Mouse (Mus musculus): ENCODE measurements around the gene Gm17606. TPM values are rescaled to one million over a fixed set of nuclear protein-coding genes. Genes with fewer than 3 reads are reported as not detected.
A peak's percentile ranks its signal among the peaks of the same experiment; 100 is the strongest.
"Not testable (repeated sequence)": the region's sequence is repeated elsewhere in the genome, so short reads cannot be mapped to it uniquely, and the experiment has no call there.

Gm17606 gene
- total RNA-seq, 2 experiments from 2014 or later: not detected

- no peak for TF ChIP-seq CTCF (IDR thresholded peaks at IDR 0.05)
- intact Hi-C loops (cut with DNase I): no loop called here
These were observed 33.5 kb upstream of the Gm17606 start for GRCm38 (mm10) chr14:54607226-54607625.

GRCm38 (mm10) chr14:54609245-54609644 is 31.5 kb upstream of the Gm17606 start:
- H3K4me3 ChIP-seq: no peak overlapping the region
- intact Hi-C loops (cut with DNase I): no loop called here
- no peak for DNase-seq (ENCODE audit: extremely low spot score in 1 of 2, low spot score in 2 of 2)
- TF ChIP-seq CTCF (IDR thresholded peaks at IDR 0.05): no peak
- peak overlapping the region; percentile 32; the same call in 1 of the 2 replicates for H3K27ac ChIP-seq

More at GRCm38 (mm10) chr14:54607226-54607625, 33.5 kb upstream of the Gm17606 start:
- Histone ChIP-seq H3K4me3 (no peak overlapping the region), H3K27ac (no peak overlapping the region)
- DNase-seq (ENCODE audit: extremely low spot score in 1 of 2, low spot score in 2 of 2): no peak

- Histone ChIP-seq H3K27ac (peak overlapping the region; percentile 71), H3K4me3 (no peak overlapping the region)
- no peak for DNase-seq (ENCODE audit: extremely low spot score in 1 of 2, low spot score in 2 of 2)
- TF ChIP-seq CTCF (IDR thresholded peaks at IDR 0.05): peak; percentile 58
- intact Hi-C loops (cut with DNase I): loop anchor here (2.0 kb wide), 1 partner anchor 17 kb away; no protein-coding TSS in a partner anchor
These were observed 30.8 kb upstream of the Gm17606 start for GRCm38 (mm10) chr14:54609962-54610361.

GRCm38 (mm10) chr14:54610648-54611047 is 30.1 kb upstream of the Gm17606 start:
- intact Hi-C loops (cut with DNase I): loop anchor here (2.0 kb wide), 1 partner anchor 18 kb away; no protein-coding TSS in a partner anchor
- DNase-seq (ENCODE audit: extremely low spot score in 1 of 2, low spot score in 2 of 2): no peak
- no peak overlapping the region for H3K4me3 ChIP-seq
- TF ChIP-seq CTCF (IDR thresholded peaks at IDR 0.05): no peak
- H3K27ac ChIP-seq: peak overlapping the region; percentile 71

GRCm38 (mm10) chr14:54614130-54614529 is 26.6 kb upstream of the Gm17606 start:
- H3K4me3 ChIP-seq; intact Hi-C loops (cut with DNase I); H3K27ac ChIP-seq; DNase-seq (ENCODE audit: extremely low spot score in 1 of 2, low spot score in 2 of 2): not testable (repeated sequence)

DNA sequence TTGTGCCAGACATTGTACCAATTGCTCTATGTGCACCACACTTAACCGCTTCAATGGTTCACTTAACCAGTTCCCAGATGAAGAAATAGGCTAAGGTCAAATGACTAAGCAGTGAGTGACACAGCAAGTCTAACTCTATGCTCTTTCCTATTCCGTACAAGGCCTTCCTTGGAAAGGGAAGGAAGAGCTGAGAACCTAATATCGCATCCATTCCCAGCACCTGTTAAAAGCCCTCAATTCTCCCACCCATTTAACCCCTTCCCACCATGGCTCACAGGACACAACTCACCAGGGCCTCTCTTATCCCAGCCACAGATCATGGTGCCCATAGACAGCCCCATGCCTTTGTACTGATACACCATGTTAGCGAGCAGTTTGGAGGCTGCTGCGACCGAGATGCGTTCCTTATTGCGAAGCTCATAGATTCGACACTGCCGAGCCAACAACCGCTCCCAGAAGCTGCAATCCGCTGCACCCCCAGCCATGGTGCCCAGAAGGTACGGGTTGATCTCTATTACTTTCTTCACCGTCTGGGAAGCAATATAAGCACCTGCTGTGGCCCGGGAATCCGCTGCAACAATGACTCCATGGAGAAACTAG is 24.4 kb upstream of the Gm17606 start:
- H3K4me3 ChIP-seq: no peak overlapping the region
- no peak for TF ChIP-seq CTCF (IDR thresholded peaks at IDR 0.05)
- intact Hi-C loops (cut with DNase I): no loop called here
- H3K27ac ChIP-seq: no peak overlapping the region
- no peak for DNase-seq (ENCODE audit: extremely low spot score in 1 of 2, low spot score in 2 of 2)

DNA sequence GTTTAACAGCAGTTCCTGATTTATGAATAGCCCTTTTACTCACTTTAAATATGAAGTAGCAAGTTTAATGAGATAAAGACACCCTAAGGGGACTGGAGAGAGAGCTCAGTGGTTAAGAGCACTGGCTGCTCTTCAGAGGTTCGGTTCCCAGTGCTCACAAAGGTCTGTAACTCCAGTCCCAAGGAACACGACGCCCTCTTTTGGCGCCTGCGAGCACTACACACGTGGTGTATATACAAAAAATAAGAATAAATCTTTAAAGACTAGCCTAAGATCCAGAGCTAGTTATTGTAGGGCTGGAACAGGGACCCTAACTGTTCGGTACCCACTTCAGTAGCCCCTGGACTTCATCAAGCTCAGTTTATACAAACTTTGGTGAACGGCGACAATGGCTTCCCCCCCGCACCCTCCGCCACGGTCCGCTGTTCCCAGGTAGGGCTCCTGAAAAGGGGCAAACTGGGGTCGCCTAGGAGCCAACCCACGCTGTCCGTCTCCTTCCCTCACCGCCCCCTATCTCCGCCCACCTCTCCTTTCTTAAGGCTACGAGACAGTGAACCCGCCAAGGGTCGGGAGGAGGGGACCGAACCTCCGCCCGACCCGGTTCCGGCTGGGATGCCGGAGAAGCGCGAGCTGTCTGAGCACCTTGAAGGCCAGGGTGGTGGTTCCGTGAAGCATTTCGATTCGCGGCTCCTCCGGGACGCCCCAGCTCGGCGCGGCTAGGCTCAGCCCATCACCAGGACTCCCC is 23.4 kb upstream of the Gm17606 start:
- intact Hi-C loops (cut with DNase I): no loop called here
- DNase-seq (ENCODE audit: extremely low spot score in 1 of 2, low spot score in 2 of 2): no peak

DNA sequence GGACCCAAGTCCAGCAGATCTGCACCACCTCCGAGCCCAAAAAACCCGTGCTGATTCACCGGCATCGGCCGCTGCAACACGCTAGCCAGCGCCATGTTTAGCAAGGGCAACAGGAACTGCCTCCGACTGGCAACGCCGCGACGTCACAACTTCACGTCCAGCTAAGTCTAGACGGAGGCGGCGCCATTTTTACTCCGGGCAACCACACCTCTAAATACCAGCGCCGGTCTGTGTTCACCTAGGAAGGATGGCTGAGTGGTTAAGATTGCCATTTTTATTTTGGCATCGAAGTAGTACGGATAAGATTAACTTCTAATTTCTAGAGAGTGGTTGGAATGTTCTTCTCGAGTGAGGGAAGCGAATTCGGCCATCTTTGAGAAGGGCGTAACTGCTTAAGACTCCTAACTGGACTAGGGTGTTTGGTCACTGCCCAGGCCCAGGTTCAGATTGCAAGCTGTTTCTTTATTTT is 22.8 kb upstream of the Gm17606 start, which contains the start of gene Psmb5:
Gene Psmb5 (minus strand): TSS at position 126 of the 469 bp plus-strand sequence.
- peak; percentile 84 to 88 for DNase-seq (ENCODE audit: extremely low spot score in 1 of 2, low spot score in 2 of 2)
- no peak for TF ChIP-seq CTCF (IDR thresholded peaks at IDR 0.05)
- intact Hi-C loops (cut with DNase I): no loop called here

More for the DNA sequence above, 23.4 kb upstream of the Gm17606 start:
- Histone ChIP-seq H3K4me3 (peak overlapping the region; percentile 76), H3K27ac (peak overlapping the region; percentile 96)
- TF ChIP-seq CTCF (IDR thresholded peaks at IDR 0.05): peak; percentile 18

DNA sequence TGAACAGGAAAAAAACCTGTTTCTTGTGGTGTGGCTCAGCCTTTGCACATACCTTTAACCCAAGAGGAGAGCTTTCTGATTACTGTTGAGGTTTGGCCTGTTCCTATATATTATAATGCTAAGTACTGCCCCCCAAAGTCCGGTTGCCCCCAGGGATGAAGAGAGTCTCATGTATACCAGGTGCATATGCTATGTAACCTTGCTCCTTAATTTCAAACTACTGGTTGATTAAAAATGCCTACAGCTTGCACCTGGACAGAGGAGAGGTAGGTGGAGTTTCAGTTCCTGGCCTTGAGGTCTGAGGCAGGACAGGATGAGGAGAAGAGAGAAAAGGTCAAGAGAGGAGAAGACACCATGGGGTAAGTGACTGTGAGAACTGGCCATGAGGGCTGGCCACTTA is 19.6 kb upstream of the Gm17606 start, which contains the start of gene Psmb11:
Gene Psmb11 (plus strand): TSS at position 301 of the 400 bp plus-strand sequence.
- DNase-seq (ENCODE audit: extremely low spot score in 1 of 2, low spot score in 2 of 2): no peak
- Histone ChIP-seq H3K4me3 (no peak within 1 kb of the TSS), H3K27ac (no peak within 1 kb of the TSS)
- intact Hi-C loops (cut with DNase I): no loop called here
- TF ChIP-seq CTCF (IDR thresholded peaks at IDR 0.05): no peak

More for the DNA sequence above, 22.8 kb upstream of the Gm17606 start, which contains the start of gene Psmb5:
- Histone ChIP-seq H3K27ac (peak within 1 kb of the TSS; percentile 96), H3K4me3 (peak within 1 kb of the TSS; percentile 76)

- no peak for DNase-seq (ENCODE audit: extremely low spot score in 1 of 2, low spot score in 2 of 2)
- intact Hi-C loops (cut with DNase I): no loop called here
- Histone ChIP-seq H3K27ac (no peak overlapping the region), H3K4me3 (no peak overlapping the region)
- no peak for TF ChIP-seq CTCF (IDR thresholded peaks at IDR 0.05)
These were observed 17.4 kb upstream of the Gm17606 start for GRCm38 (mm10) chr14:54623334-54623733.

DNA sequence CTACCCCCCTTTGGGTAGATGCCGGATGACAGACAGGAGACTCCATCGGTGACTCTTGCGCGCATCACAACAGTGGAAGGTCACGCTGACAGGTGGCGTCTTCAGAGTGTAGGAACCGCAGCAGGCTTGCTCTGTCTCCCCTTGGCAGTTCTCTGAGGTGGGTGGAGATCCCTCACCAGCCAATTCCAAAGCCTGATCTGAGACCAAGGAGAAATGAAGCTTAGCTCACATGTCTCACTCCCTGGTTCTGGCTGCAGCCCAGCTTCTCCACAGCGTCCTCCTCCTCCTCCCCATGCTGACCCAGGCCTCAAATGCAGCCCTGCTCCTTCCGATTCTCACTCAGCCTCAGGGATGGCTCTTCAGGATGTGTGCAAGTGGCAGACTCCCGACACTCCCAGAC is 15.8 kb upstream of the Gm17606 start:
- DNase-seq (ENCODE audit: extremely low spot score in 1 of 2, low spot score in 2 of 2): no peak
- H3K4me3 ChIP-seq: no peak overlapping the region
- TF ChIP-seq CTCF (IDR thresholded peaks at IDR 0.05): no peak
- intact Hi-C loops (cut with DNase I): no loop called here
- peak overlapping the region; percentile 19; the same call in 1 of the 2 replicates for H3K27ac ChIP-seq

DNA sequence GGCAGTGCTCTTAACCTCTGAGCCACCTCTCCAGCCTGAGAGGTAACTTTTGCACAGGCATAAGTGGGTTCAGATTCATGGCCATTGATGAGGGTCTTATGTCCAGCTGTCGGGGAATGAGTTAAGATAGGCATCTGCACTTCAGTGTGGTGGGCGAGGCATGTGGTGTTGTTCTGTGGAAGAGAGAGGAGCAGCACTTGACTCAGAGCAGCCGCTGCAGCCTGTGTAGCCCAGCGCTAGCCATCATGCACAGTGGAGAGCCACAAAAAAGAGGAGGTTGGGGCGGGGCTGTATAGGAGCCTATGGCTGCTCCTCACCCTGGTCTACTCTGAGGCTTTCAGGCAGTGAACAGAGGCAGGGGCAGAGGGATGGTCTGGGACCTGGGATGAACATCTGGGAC is 12.6 kb upstream of the Gm17606 start:
- intact Hi-C loops (cut with DNase I): no loop called here
- DNase-seq (ENCODE audit: extremely low spot score in 1 of 2, low spot score in 2 of 2): no peak

More for the DNA sequence above, 12.6 kb upstream of the Gm17606 start:
- Histone ChIP-seq H3K27ac (no peak overlapping the region), H3K4me3 (no peak overlapping the region)
- no peak for TF ChIP-seq CTCF (IDR thresholded peaks at IDR 0.05)
